Mouse (Mus musculus) adrenal gland, adult (tissue): Measurements from ENCODE around the gene Gm10600.
"Not testable (repeated sequence)": the region's sequence is repeated elsewhere in the genome, so short reads cannot be mapped to it uniquely, and the experiment has no call there.

Experiments used
- DNase-seq, 2 experiments: peaks; one replicate each; pipeline ENCODE4 v3.0.0; 2022 to 2023; ENCODE audit warnings: low spot score in 1 of 2; ENCODE audit not compliant: inconsistent age in 2 of 2

Gm10600 gene

DNA sequence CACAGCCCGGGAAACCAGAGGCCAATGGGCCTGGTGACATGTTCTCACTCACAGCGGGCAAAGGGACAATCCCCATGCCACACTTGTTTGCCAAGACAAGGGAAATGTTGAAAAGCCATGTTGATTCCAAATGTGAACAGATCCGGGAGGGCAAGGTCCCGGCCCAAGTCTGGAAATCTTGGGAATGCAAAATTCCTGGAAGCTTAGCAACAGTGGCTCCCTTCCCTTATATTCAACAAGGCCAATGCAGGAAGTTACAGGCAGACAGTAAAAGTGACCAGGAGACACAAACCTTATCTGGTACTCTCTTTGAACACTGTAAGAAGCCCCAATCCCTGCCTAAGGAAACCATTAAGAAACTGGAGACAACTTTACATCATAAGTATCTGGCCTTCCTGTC, at the start of gene Gm10600:
TSS of gene Gm10600 (plus strand) at position 301 of the 400 bp plus-strand sequence.
- DNase-seq = not testable (repeated sequence)

DNA sequence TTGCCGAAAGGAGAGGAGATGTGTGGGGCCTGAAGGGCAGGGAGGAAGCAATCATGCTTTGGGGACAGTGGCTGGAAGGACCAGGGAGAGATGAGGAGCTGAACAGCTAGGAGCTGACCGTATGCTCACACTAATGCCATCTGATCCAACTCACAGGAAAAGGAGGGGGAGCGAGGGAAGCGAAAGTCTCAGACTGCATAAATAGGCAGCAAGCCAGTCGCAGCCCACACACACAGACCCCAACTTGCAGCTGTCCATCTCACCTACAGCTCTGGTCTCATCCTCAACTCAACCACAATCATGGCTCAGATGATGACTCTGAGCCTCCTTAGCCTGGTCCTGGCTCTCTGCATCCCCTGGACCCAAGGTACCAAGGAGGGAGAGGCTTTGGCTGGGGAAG, 15.0 kb downstream of the Gm10600 start, which contains the start of gene Ccl21b:
TSS of gene Ccl21b (plus strand) at position 301 of the 400 bp plus-strand sequence.
- DNase-seq = not testable (repeated sequence)
